Mouse (Mus musculus): ENCODE measurements around the gene Lbh.

Lbh gene

DNA sequence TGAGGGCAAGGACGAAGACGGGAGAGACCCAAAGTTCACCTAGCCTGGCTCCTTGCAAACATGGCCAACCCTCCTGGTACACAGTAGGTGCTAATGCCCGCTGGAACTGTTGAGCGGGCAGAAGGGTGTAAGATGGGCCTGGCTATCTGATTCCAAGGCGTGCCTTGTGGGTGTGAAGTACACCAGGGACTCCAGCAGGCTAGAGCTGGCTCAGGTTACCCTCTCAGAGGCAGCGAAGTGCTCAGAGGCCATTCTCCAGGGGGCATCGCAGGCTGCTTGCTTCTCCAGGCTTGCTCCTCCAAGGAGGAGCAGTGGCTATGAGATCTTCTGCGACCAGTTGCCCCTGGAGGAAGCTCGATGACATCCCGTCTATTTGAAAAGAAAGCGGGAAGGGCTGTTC, 6.8 kb upstream of the Lbh start:
- DNase-seq (ENCODE audit: low read depth, low spot score) = no peak

DNA sequence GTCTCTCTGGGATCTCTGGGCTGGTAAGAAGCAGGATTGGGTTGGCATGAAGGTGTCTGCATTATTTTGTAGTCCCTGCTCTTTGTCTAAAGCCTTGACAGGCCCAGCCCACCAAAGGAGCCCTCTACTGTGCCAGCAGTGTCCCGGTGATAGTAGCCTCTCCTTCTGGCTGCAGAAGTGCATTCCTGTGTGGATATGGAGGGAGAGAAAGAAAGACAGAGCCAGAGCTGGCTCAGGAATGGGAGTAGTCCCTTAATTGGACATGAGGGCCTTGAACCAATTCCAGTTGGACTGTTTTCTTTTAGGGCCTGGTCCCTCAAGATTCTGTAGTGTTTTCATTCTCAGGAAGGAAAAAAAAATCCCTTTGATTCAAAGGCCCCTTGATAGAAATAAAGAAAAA, 6.4 kb upstream of the Lbh start:
- DNase-seq (ENCODE audit: low read depth, low spot score) = no peak

DNA sequence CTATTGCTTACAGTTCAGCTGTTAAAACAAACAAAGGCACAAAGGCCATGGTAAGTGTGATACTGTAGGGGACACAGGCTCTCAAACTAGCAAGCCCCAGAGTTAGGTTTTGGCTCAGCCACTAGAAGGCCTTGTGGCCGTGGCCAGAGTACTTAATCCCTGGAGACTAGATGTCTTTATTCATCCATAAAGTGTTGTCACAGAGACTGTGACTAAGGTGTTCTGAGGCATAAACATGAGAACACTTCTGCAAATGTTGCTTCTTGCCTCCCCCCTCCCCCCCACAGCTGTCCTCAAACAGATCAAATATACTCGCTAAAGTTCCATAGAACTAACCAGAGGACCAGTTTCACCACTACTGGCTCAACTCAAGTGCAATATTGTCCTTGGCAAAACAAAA, 4.0 kb upstream of the Lbh start:
- no peak for DNase-seq (ENCODE audit: low read depth, low spot score)

DNA sequence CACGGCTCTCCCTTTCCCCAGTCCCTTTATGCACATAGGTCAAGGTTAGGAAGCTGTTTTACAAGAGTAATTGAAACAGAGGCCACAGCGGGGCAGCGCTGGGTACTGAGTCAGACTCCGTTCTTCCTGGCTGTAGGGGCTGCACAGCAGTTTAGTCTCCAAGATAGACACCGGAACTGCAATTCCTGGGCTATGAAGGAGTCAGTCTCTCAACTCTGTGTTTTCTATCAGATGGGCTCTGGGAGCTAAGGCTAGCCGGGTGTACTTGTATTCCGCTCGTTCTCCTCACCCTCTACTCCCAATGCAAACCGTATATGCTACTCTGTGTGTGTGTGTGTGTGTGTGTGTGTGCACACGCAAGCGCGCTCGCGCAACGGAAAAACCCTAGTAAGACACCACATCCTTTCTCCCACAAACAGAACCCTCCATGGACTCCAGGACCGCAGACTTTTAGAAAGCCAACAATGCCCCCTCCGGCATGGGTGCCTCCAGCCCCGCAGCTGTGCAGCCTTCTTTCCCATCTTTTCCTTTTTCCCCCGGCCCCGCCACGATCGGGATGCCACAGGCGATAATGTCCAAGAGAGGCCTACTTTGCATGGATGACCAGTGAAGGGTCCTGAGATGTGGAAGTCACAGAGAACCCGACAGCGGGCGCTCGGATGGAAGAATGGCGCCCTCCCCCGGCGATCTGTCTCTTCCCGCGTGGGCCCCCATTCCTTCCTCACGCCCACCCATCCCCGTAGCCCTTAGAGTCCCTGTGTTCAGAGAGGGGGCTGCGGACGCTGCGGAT, 669 bp upstream of the Lbh start:
- peak; percentile 43 for DNase-seq (ENCODE audit: low read depth, low spot score)

DNA sequence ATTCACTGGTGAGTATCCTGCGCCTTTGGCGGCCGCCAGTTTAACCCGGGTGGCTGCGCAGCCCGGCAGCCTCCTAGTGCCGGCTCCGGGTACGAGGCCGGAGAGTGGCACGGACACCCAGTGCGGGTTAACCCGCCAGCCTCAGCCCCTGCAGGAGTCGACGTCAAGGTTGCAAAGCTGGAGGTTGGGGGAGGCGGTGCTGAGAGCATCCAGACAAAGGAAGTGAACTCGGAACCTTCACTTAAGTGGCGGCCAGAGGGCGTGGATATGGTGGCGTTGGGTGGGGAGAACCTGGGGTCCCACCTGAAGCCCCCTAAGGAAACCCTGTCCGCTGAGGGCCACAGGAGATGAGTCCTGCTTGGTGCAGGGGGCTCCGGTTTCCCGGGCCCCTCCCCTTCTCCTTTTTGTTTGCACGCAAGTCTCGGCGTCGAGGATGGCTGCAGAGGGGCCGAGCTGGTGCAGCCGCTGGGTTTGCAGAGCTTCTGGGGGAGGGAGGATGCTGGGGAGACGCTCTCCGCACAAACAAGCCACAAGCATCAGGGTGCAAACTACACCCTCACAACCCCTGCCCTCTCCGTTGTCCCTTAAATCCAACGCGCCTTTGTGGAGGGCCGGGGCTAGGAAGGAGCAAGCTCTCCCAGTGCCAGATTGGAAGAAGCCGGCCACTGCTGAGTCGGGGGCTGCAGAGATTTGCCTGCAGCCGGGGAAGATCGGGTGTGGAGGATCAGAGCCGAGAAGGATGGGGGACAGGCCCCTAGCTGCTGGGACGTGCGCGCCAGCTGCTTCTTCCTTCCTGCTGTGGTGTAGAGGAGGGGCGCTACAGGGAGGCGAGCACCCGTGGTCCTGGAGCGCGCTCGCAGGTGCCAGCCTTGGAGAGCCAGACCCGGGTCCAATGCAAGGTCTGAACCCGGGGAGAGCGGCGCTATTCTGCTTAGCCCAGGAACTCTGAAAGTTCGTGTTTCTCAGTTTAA, 751 bp downstream of the Lbh start:
- peak; percentile 38 for DNase-seq (ENCODE audit: low read depth, low spot score)

DNA sequence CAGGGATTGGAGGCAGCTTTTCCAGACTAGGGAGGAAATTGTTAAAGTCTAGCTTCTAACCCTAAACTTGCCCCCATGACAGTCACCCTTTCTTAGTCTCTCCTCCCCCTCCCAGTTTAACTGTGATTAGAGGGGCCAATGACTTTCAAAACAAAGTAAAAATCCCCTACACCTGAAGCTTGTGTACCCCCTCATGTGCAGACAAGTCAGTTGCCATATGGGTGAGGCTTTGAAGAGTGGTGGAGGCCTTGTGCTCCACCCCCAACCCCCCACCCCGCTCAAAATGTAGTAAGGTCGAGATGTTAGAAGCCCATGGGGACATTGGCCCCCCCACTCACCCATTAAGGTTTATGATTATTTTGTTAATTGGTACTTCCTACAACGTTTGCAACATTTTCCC, 1.5 kb downstream of the Lbh start:
- DNase-seq (ENCODE audit: low read depth, low spot score) = no peak

DNA sequence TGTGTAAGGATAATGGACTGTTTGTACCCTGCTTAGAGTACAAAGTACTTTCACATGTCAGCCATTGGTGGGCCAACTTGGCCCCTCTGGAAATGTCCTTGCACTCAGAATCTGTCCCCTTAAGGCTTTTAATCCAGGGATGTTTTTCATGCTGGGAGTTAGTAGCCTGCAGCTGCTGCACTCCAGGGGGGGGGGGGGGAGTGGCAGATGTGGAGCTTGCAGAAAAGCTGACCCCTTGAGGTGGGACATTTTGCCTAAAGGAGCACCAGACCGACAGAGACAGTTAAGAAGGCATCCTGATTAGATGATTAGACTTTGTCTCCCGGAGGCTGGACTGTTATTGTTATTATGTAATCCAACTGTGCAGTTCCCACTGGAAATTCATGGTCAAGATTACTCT, 2.3 kb downstream of the Lbh start:
- DNase-seq (ENCODE audit: low read depth, low spot score) = no peak

DNA sequence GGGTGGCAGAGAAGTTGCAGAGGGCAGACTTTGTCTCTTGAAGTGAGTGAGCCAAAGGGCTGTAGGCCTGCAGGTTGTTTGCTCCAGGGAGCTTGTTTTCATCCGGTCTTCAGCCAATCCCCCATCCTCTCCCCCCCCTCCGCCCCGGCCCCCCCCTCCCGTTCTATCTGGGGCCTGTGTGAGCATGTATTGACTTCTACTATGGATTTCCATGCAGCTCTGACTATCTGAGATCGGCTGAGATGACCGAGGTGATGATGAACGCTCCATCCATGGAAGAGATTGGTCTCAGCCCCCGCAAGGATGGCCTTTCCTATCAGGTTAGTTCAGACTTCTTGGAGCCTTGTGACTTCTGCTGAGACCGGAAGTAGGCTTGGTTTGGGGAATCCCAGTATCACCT, 2.9 kb downstream of the Lbh start:
- no peak for DNase-seq (ENCODE audit: low read depth, low spot score)

DNA sequence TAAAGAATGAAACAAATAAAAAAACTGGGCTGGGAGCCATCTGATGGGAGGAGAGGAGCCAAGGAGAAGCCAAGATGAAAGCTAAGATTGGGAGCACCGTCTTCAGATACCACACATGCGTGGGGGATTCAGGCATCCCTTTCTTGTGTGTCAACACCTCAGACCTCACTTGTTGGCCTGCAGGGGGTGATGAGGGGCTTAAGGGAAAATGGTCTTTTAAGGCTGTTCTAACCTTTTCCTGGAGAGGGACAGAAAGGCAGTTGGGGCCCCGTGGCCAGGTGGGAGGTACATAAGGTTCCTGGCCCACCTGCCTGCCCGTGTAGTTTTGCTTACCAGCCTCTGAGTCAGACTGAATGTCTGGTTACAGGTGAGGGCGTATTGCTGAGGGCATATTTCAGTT, 4.1 kb downstream of the Lbh start:
- no peak for DNase-seq (ENCODE audit: low read depth, low spot score)

DNA sequence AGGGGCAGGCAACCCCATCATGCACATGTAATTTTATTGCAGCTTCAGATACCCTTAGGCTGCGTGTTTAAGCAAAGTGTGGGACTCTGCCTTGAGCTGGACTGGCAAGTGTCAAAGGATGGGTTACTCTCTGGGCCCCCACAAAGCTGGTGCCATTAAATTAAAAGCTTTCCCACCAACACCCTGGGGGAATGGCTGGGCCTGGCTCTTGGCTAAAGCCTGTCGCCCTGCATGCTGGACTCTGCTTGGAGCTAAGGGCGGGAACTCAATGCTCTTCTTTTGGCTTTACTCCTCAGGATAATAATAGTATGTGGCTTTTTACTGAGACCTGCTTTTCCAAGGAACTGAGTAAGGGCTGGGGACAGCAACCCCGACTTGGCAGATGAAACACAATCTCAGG, 5.2 kb downstream of the Lbh start:
- no peak for DNase-seq (ENCODE audit: low read depth, low spot score)

DNA sequence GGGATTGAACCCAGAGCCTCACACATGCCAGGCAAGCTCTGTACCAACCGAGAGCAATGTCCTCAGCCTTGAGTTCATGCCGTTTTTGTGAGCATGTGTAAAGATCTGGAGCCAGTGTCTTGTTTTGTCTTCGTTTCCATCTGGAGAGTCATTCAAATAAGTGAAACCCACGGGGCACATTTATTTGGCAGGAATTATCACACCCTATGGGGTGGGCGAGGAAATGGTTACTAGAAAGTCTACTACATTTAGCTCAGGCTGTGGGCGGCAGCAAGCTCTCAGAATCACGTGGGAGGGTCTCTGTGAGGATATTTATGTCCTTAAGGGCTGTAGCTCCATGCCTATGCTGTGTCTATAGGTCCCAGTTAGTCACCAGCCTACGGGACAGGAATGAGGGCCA, 6.2 kb downstream of the Lbh start:
- DNase-seq (ENCODE audit: low read depth, low spot score) = no peak

DNA sequence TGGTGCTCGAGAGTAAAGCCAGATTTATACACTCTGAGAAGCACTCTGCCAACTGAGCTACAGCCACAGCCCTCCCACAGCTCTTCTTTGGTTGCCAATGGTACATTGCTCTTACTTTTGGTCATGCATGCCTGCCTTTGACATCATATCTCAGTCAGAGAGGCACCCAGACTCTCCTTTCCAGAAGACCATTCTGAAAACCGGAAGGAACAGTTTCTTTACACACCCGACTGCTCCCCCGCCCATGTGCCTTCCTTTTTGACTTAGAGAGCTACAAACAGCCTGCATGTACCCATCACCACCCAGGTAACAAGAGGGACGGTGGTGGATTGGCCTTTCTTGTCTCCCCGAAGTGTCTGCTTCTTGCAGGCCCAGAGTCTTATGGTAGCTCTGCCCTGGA, 7.0 kb downstream of the Lbh start:
- DNase-seq (ENCODE audit: low read depth, low spot score) = no peak

DNA sequence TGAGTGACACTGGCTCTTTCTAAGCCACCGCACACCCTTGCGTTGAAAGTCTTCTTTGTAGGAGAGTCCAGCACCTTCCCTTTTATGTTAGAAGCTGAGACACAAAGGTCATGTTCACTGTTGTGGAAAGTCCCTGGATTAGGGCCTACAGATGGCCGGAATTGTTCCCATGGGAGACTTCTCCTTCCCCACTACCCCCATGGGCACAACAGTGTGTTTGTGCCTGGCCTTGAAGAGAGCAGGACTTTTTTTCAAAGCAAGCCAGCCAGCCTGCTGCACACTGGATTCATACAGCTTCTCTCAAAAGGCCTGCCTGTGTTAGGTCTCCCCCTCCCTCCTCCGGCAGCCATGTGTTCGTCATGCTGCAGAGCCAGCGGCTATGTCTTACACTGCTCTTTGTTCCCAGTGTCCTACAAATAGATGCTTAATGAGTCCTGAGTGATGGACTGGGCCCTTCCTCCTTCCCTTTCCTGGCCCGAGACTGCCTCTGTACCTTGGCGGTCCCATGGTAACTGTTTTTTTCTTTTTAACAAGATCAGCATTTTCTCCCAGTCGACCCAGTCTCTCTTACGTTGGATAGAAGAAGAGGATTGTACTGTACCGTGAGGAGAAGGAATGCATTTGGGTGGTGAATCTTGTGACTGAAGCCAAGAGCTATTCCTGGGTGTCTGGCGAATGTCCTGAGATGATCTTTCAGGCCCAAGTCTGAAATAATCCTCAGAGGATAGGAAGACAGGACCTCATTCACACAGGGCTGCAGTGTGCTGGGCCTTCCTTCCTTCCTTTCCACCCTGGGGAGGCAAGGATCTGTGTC, 7.9 kb downstream of the Lbh start:
- peak; percentile 40 for DNase-seq (ENCODE audit: low read depth, low spot score)

DNA sequence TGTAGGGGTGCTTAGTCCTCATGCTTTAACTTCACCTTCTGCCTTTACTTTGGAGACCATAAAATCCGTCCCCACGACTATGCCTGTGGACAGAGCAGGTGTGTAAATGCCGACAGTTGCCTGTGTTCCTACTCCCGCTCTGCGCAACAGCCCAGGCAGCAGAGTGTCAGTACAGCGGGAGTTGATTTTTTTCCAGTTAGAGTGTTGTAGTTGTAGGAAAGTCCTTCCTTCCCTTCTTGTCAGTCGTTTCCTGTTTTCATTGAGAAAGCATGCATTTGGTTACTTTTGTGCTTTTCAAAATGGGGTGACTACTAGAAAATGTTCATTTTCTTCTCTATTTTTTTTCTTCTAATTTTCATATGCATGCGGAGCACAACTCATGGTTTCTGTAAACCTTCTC, 8.9 kb downstream of the Lbh start:
- DNase-seq (ENCODE audit: low read depth, low spot score) = no peak

DNA sequence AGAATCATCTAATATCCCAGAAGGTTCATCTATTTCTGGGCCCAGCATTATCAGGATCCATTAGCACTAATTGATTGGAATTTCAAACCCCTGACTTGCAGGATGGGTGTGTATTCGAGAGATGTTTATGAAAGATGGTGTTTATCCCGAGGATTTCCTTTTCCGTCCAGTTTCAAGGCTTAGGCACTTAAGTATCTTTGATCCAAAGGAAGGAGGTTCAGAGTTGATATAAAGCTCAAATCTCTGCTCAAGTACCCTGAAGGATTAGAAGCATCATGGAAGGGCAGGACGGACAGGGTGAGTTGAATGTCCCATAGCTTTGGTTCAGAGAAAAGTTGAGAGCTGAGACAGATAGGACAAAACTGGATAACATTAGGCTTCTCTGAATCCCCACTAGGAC, 15.0 kb downstream of the Lbh start:
- no peak for DNase-seq (ENCODE audit: low read depth, low spot score)

DNA sequence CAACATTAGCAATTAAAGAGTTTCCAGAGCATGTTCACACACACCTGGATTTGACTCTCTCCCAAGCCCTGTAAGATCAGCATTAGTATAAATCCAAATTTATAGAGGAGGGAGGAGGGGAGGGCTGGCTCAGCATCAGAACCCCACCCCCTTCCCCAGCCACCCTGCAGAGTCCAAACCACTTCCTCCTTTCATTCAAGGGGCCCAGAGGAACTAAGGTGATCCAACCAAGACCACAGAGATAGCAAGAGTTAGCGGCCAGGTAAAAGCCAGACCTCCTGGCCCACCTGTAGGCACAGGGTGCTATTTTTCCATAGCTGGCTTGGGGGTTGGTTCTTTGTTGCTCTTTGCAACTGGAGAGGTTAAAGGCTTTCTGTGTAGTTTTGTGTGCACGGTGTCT, 16.0 kb downstream of the Lbh start:
- no peak for DNase-seq (ENCODE audit: low read depth, low spot score)

DNA sequence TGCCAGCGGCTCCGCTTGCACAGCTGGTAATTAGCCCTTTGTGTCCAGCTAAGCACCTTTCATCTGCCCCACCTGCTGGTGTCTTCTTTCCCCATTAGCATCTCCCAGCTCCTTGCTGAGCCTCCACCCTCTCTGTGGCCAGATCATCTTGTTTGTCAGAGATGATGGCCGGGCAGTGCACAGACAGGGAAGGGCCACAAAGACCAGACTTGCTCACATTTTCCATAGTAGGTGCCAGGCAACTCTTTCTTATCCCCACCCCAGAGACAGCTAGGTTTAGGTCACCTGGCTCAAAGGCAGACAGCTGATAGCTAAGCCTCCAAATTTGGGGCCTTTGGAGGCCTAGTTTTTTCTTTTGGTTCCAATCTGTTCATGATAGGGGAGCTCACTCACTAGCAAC, 16.5 kb downstream of the Lbh start:
- no peak for DNase-seq (ENCODE audit: low read depth, low spot score)

DNA sequence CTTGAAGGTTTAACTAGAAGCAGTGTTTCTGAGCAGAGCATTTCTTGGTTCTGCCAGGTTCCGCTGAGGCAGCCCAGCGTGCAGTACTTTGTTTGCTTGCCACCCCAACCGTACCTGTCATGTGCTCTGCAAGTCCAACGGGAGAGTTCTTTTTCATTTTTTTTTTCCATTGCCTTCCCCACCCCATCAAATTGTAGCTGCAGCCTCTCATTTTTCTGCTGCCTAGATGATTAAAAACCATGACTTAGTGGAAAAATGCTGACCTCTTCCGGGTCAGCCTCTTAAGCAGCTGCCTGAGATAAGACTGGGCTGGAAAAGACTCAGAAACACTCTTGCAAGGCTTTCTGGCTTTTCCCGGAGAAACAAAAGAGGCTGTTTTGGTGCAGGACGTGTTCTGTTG, 17.8 kb downstream of the Lbh start:
- no peak for DNase-seq (ENCODE audit: low read depth, low spot score)

DNA sequence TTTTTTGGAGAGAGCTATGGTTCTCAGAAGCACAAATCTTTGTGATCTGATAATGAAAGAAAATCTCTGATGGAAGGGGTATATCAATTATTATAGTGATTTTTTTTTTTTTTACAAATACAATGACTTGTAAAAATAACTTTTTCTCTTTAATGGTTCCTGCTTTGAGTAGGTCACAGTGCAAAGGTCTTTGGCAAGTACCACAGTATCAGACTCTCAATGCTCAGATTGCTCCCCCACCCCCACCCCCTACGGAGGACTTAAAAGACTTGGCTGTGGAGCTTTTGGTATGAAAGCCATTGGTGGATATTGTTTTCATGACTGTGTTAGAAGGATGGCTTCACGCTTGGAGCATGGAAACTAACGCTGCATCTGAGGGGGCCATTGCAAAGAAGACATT, 18.2 kb downstream of the Lbh start:
- no peak for DNase-seq (ENCODE audit: low read depth, low spot score)

DNA sequence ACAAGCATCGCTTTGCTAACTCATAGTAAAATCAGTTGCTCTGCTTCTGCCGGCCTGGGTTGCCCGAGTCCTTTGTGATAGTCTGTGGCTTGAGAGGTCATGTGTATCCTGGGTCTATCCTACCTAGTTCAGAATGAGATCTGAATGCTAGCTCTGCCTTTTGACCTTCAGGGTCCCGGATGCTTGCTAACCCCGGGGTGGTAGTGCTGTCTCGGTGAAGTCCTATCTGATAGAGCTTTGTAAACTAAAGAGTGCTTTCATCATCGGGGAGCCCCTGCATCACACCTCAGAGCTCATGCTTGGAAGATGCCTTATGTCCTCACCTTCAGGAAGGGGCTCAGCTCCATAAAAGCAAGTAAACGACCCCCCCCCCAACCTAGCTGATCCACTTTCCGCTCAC, 19.1 kb downstream of the Lbh start:
- DNase-seq (ENCODE audit: low read depth, low spot score) = no peak

DNA sequence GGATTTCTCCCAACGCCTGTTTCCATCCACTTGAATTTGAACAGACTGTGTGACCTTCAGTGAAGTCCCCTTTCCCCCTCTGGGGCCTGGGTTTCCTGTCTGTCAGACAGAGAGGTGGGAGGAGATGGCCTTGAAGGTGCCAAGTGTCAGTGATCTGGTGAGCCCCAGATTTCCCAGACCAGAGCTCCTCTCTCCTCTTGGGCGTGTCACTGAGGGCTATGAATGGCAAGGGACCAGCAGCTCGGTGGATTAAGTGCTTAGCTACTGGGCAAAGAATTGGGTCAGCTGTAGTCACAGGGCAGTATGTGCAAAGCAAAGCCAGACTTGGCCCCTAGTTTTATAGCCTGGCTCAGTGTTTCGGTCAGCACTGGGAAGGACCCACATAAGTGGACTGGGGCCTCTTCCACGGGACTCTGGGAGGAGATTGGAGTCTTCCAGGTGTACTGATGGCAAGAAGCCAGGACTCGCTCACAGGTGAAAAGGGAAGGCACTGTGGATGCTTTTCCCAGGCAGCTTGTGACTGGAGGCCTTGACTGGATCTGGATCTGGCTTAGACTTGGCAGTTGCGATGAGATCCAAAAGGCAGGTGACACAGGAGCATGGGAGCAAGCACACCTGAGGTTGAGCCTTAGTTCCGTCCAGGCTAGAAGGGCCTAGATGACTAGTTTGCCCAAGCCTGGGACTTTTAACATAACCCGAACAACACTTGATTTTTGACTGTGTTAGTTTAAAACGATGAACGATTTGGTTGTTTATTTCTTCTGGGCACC, 20.1 kb downstream of the Lbh start:
- no peak for DNase-seq (ENCODE audit: low read depth, low spot score)

Data from embryo, embryonic 11.5 days (tissue).